Mouse (Mus musculus) heart, embryonic 13.5 days (tissue): Measurements from ENCODE around the gene Olfr545. TPM values are rescaled to one million over a fixed set of nuclear protein-coding genes. Genes with fewer than 3 reads are reported as not detected.

Experiments
- ATAC-seq: fragments of 200-750 bp; cut with Nextera tagmentation; 2 replicates; pipeline ENCODE4 v1.8.0; 2017; ENCODE audit warnings: moderate TSS enrichment; ENCODE audit not compliant: insufficient number of reproducible peaks, low FRiP score, low TSS enrichment; ENCODE audit errors: extremely low read depth
- H3K27ac ChIP-seq: fragments of 300-500 bp; sonication (generic); replicated peaks from 2 replicates; pipeline ENCODE4 v1.5.1; 2015; ENCODE audit warnings: moderate library complexity, mild to moderate bottlenecking, inconsistent platforms
- H3K27me3 ChIP-seq: fragments of 300-500 bp; sonication (generic); replicated peaks from 2 replicates; pipeline ENCODE4 v1.6.1; 2015; ENCODE audit warnings: mild to moderate bottlenecking, inconsistent platforms
- H3K36me3 ChIP-seq: fragments of 300-500 bp; sonication (generic); 2 replicates; pipeline ENCODE4 v1.6.1; 2015; ENCODE audit warnings: mild to moderate bottlenecking, inconsistent platforms
- H3K4me1 ChIP-seq: fragments of 300-500 bp; sonication (generic); 2 replicates; pipeline ENCODE4 v1.6.1; 2015; ENCODE audit warnings: inconsistent platforms
- H3K4me2 ChIP-seq: fragments of 300-500 bp; sonication (generic); 2 replicates; pipeline ENCODE4 v1.6.1; 2015; ENCODE audit warnings: inconsistent platforms, mild to moderate bottlenecking, moderate library complexity
- H3K4me3 ChIP-seq: fragments of 300-500 bp; sonication (generic); 2 replicates; pipeline ENCODE4 v1.5.1; 2015; ENCODE audit warnings: moderate library complexity, mild to moderate bottlenecking, inconsistent platforms
- H3K9ac ChIP-seq: fragments of 300-500 bp; sonication (generic); 2 replicates; pipeline ENCODE4 v1.6.1; 2015; ENCODE audit warnings: inconsistent platforms, mild to moderate bottlenecking, moderate library complexity
- H3K9me3 ChIP-seq: fragments of 300-500 bp; sonication (generic); 2 replicates; pipeline ENCODE4 v1.6.1; 2016; ENCODE audit warnings: inconsistent platforms
- WGBS: fragments of 180-500 bp; shearing (Covaris S2); methylation state at CpG from one replicate; pipeline ENCODE4 v1.1.7; 2015; ENCODE audit warnings: mixed read lengths; 5-methylcytosine and 5-hydroxymethylcytosine counted together
- polyA plus RNA-seq: library from polyadenylated mRNA; unstranded; fragments of >200 nt; fragmentation: Nextera tagmentation; extraction: Ambion mirVana; gene quantifications from 2 replicates; pipeline ENCODE4 v1.2.1, GENCODE M21; 2015

Olfr545 gene
- polyA plus RNA-seq, 1 experiment from 2014 or later = 0.13 TPM

DNA sequence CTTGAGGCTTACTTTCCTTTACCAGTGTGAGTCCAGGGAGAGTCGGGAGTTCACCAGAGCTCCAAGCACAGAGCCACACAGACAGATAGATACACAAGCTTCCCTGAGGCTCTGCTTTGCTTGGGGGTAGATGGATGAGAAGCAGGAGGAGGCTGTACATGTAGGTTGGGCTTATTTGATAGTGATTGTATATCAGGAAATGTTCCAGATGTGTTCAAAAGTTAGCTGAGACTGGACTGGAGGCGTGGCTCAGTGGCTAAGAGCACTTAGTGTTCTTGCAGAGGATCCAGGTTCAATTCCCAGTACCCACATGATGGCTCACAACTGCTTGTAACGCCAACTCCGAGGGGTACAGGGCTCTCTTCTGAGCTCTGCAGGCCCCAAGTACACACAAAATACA, 20.9 kb downstream of the Olfr545 start:
- 78% methylated on average over 4 of the region's 4 CpGs for WGBS
- no peak overlapping the region for H3K4me3 ChIP-seq
- no peaks in the 10 kb centered on the region for H3K9me3 ChIP-seq
- H3K4me2 ChIP-seq = no peak overlapping the region
- no peaks in the 10 kb centered on the region for H3K27me3 ChIP-seq
- H3K4me1 ChIP-seq = peaks cover 23% of the 10 kb centered on the region
- H3K9ac ChIP-seq = no peak overlapping the region
- no peak for ATAC-seq
- H3K27ac ChIP-seq = no peak overlapping the region
- 0 out of 2 replicates have a peak, but pooled peaks cover 3% of the 10 kb centered on the region for H3K36me3 ChIP-seq

DNA sequence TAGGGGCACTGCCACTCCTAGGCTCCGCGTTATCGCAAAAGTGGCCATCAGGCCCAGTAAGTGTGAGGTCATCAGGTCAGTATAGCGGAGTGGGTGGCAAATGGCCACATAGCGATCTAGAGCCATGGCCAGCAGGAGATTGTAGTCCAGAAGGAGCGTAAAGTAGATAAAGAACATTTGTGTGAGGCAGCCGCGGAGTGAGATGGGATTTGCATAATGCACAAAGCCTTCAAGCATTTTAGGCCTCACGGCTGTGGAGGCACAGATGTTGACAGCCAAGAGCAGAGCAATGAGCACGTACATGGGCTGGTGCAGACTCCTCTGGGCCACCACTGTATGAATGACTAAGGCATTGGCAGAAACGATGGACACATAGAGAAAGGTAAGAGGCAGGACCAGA, 22.0 kb downstream of the Olfr545 start:
- no peak overlapping the region for H3K4me3 ChIP-seq
- no peak overlapping the region for H3K4me2 ChIP-seq
- no peak for ATAC-seq

DNA sequence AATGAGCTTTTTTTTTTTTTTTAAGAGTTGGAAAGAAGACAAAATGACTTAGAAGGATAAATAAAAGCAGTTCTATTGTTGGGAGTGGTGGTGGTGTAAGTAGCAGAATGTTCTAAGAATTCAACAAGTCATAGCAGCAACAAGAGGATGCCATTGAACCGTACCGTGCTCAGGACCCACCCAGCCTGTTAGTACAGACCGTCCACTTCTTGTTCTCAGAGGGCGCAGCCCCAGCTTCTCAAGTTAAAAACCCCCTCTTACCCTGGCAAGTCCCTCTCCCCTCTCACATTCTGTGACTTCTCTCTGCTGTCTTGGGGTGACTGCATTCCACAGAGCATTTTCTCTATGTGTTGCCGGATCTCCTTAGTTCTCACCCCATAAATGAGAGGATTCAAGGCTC, 22.8 kb downstream of the Olfr545 start:
- H3K9ac ChIP-seq = no peak overlapping the region
- H3K36me3 ChIP-seq = 0 out of 2 replicates have a peak, but pooled peaks cover 3% of the 10 kb centered on the region

More for the DNA sequence above, 22.0 kb downstream of the Olfr545 start:
- 70% methylated on average over 11 of the region's 11 CpGs for WGBS
- Histone ChIP-seq H3K4me1 (peaks cover 27% of the 10 kb centered on the region), H3K9ac (no peak overlapping the region), H3K36me3 (0 out of 2 replicates have a peak, but pooled peaks cover 3% of the 10 kb centered on the region), H3K9me3 (no peaks in the 10 kb centered on the region), H3K27me3 (no peaks in the 10 kb centered on the region), H3K27ac (no peak overlapping the region)

GRCm38 (mm10) chr7:102472675-102473074, 26.7 kb downstream of the Olfr545 start:
- H3K36me3 ChIP-seq = peaks cover 41% of the 10 kb centered on the region
- H3K4me2 ChIP-seq = no peak overlapping the region
- no peak overlapping the region for H3K27ac ChIP-seq
- WGBS = 37% methylated on average over 5 of the region's 5 CpGs
- H3K9ac ChIP-seq = no peak overlapping the region
- no peak for ATAC-seq
- H3K4me1 ChIP-seq = 0 out of 2 replicates have a peak, but pooled peaks cover 6% of the 10 kb centered on the region
- H3K4me3 ChIP-seq = no peak overlapping the region
- H3K9me3 ChIP-seq = no peaks in the 10 kb centered on the region
- H3K27me3 ChIP-seq = no peaks in the 10 kb centered on the region

More for the DNA sequence above, 22.8 kb downstream of the Olfr545 start:
- peaks cover 27% of the 10 kb centered on the region for H3K4me1 ChIP-seq
- no peak overlapping the region for H3K4me2 ChIP-seq
- WGBS = 91% methylated on average over 5 of the region's 5 CpGs
- no peaks in the 10 kb centered on the region for H3K27me3 ChIP-seq
- ATAC-seq = no peak
- H3K9me3 ChIP-seq = no peaks in the 10 kb centered on the region
- H3K27ac ChIP-seq = no peak overlapping the region
- H3K4me3 ChIP-seq = no peak overlapping the region

- WGBS = 84% methylated on average over 8 of the region's 8 CpGs
- Histone ChIP-seq H3K36me3 (peaks cover 90% of the 10 kb centered on the region), H3K4me2 (no peak overlapping the region), H3K9me3 (no peaks in the 10 kb centered on the region), H3K9ac (no peak overlapping the region), H3K27ac (no peak overlapping the region), H3K4me1 (0 out of 2 replicates have a peak, but pooled peaks cover 2% of the 10 kb centered on the region), H3K4me3 (no peak overlapping the region), H3K27me3 (no peaks in the 10 kb centered on the region)
- no peak for ATAC-seq
These were observed 31.8 kb downstream of the Olfr545 start for GRCm38 (mm10) chr7:102467566-102467965.

- ATAC-seq = no peak
- Histone ChIP-seq H3K4me1 (no peaks in the 10 kb centered on the region), H3K27me3 (no peaks in the 10 kb centered on the region), H3K4me3 (no peak overlapping the region), H3K9me3 (no peaks in the 10 kb centered on the region), H3K9ac (no peak overlapping the region), H3K4me2 (no peak overlapping the region), H3K27ac (no peak overlapping the region; the same call in 1 of the 2 replicates), H3K36me3 (peaks cover 98% of the 10 kb centered on the region)
- WGBS = 87% methylated on average over 5 of the region's 5 CpGs
These were observed 40.6 kb downstream of the Olfr545 start for GRCm38 (mm10) chr7:102458618-102459380.

DNA sequence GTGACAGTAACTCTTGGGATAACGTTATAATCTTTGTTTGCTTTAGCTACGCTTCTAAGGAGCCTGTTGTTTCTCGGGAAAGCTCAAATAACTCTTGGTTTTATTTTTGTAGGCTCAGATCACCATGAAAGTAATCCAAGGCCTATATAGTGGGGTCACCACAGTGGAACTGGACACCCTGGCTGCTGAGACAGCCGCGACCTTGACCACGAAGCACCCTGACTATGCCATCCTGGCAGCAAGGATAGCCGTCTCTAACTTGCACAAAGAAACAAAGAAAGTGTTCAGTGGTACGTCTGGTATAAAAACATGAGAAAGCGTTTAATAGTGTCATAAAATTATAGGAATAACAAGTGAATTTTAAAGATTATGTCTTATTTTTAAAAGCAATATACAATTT, 52.9 kb downstream of the Olfr545 start:
- 92% methylated on average over 9 of the region's 9 CpGs for WGBS
- Histone ChIP-seq H3K4me3 (no peak overlapping the region), H3K9ac (no peak overlapping the region), H3K4me2 (no peak overlapping the region), H3K27me3 (no peaks in the 10 kb centered on the region), H3K27ac (no peak overlapping the region), H3K36me3 (peaks cover 76% of the 10 kb centered on the region), H3K9me3 (no peaks in the 10 kb centered on the region), H3K4me1 (peaks cover 22% of the 10 kb centered on the region)
- ATAC-seq = no peak

DNA sequence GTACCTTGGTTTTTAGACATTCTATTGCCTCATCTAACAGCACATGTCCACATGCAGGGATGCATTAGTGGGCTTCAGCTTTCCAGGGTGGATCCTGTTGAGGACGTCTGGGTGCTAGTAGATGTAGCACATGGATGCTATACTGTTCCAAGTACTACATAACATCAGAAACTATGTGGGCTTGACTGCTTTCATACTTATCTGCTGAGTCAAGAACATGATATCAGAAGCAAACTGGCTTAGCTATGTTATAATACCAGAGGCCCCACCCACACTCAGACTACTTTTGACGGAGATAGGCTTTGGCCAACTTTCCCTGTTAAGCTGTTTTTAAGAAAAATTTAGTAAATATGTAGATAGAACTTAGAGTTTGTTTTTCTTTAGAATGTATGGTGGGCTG, 55.1 kb downstream of the Olfr545 start:
- H3K4me3 ChIP-seq = peak overlapping the region; percentile 13; the same call in 1 of the 2 replicates
- 43% methylated on average over 2 of the region's 2 CpGs for WGBS

GRCm38 (mm10) chr7:102442432-102442831, 56.9 kb downstream of the Olfr545 start:
- Histone ChIP-seq H3K36me3 (peaks cover 38% of the 10 kb centered on the region), H3K27ac (peak overlapping the region; percentile 93), H3K9ac (peak overlapping the region; percentile 97), H3K9me3 (no peaks in the 10 kb centered on the region), H3K4me2 (peak overlapping the region; percentile 73), H3K27me3 (peaks cover 17% of the 10 kb centered on the region), H3K4me3 (peak overlapping the region; percentile 94), H3K4me1 (peaks cover 22% of the 10 kb centered on the region)
- no peak for ATAC-seq
- 2% methylated on average over 4 of the region's 4 CpGs for WGBS

More for the DNA sequence above, 55.1 kb downstream of the Olfr545 start:
- Histone ChIP-seq H3K4me2 (peak overlapping the region; percentile 73), H3K36me3 (peaks cover 55% of the 10 kb centered on the region), H3K9me3 (no peaks in the 10 kb centered on the region), H3K4me1 (peaks cover 22% of the 10 kb centered on the region), H3K27ac (no peak overlapping the region), H3K9ac (0 out of 2 replicates have a peak overlapping the region, but pooled peaks have one; percentile 33), H3K27me3 (peaks cover 5% of the 10 kb centered on the region; the same call in 1 of the 2 replicates)
- ATAC-seq = no peak

DNA sequence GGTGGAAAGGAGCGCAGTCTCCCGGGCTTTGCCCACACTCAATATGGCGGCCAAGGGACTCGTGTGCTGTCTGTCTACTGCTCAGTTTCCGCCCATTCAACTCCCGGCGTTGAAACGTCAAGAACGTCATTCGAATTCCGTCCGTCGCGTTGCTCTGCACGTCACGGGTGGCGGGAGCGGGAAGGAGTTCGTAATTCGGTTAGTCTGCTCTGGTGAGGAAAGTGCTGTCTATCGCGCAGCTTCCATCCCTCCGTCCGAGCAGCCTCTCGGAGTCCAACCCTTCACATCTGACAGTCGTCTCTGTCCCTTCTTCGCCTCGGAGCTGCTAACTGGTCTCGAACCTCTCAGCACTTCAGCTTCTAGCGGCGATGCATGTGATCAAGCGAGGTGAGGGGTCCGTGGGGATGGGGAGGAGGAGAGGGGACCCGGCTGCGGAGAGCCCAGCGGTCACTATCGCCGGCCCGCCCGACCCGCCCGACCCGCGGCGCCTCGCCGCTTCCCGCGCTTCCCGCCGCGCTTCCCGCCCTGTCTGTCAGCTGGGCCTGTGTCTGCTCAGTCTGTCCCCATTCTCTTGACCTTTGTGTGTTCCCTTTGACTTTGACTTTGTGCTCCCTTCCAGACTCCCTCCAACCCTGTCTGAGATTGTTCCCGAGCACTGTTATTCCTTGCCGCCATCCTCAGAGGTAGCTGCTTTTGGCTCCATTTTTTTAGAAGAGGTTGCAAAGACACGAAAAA, 57.5 kb downstream of the Olfr545 start, which contains the start of gene Rrm1:
TSS of gene Rrm1 (plus strand) at position 39 of the 735 bp plus-strand sequence.
- no peaks in the 10 kb centered on the region for H3K9me3 ChIP-seq
- H3K4me3 ChIP-seq = peak within 1 kb of the TSS; percentile 94
- H3K4me1 ChIP-seq = peaks cover 22% of the 10 kb centered on the region
- H3K27me3 ChIP-seq = peaks cover 23% of the 10 kb centered on the region
- WGBS = under 1% methylated on average over 56 of the region's 56 CpGs
- H3K27ac ChIP-seq = peak within 1 kb of the TSS; percentile 93
- peak; percentile 93 for ATAC-seq
- peak within 1 kb of the TSS; percentile 73 for H3K4me2 ChIP-seq
- peaks cover 32% of the 10 kb centered on the region for H3K36me3 ChIP-seq
- H3K9ac ChIP-seq = peak within 1 kb of the TSS; percentile 97
